Mouse (Mus musculus) intestine, embryonic 16.5 days (tissue): Measurements from ENCODE around the gene Klhl35. TPM values are rescaled to one million over a fixed set of nuclear protein-coding genes. Genes with fewer than 3 reads are reported as not detected.

Source experiments
- polyA plus RNA-seq: library from polyadenylated mRNA; unstranded; fragments of >200 nt; fragmentation: Nextera tagmentation; extraction: Ambion mirVana; gene quantifications from 2 replicates; pipeline ENCODE4 v1.2.1, GENCODE M21; 2015

Gene Klhl35
- polyA plus RNA-seq, 1 experiment from 2014 or later: 0.15 TPM

Other genes starting within 250 kb of the Klhl35 start
- gene Mogat2, start 227.4 kb upstream of the Klhl35 start, polyA plus RNA-seq: 234 and 306 TPM in 2 replicates
- gene Map6, start 198.6 kb upstream of the Klhl35 start, polyA plus RNA-seq: 3.5 and 4.2 TPM in 2 replicates
- gene Serpinh1, start 112.8 kb upstream of the Klhl35 start, polyA plus RNA-seq: 903 and 983 TPM in 2 replicates
- gene Gdpd5, start 84.6 kb upstream of the Klhl35 start, polyA plus RNA-seq: 17.1 and 17.5 TPM in 2 replicates
- 775 and 816 TPM in 2 replicates for gene Rps3, start 17.7 kb downstream of the Klhl35 start, polyA plus RNA-seq
- 7.7 and 9.2 TPM in 2 replicates for gene Arrb1, start 69.5 kb downstream of the Klhl35 start, polyA plus RNA-seq
- 1.0 and 1.1 TPM in 2 replicates for gene Tpbgl, start 161.1 kb downstream of the Klhl35 start, polyA plus RNA-seq
- 3.0 and 3.7 TPM in 2 replicates for gene Slco2b1, start 245.3 kb downstream of the Klhl35 start, polyA plus RNA-seq